Mouse (Mus musculus): Measurements from ENCODE around the gene Sprn.

The Sprn gene

DNA sequence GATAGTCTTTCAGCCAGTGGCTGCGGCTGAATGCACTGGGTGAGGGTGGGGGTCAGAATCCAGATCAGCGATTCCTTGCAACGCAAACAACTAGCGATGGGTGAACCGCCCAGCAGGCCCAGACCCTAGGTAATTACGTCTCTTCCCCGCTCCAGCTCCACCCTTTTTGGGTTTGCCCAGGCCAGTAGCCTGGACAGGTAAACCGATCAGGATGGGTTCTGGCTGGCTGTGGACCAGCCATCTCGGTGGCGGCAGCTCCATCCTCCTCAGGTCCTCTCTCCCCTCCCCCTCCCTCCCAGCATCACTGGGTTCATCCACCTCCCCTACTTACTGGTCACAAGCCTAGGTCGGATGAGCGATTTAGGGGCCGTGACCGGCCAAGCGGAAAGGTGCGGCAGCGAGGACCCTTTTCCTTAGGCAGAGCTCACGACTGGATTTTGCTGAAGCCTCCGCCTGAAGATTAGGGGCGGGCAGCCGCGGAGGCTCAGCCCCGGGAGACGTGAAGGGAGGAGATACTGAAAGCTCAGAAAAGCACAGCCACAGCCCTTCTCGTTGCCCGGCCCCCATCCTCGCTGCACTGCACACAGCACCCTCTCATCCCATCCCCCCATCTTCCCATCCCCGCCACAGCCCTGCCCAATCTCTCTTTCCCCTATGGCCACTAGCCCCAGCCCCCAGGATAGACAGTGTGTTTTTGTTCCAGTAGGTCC lies at the start of gene Sprn:
Gene Sprn (minus strand): TSS at position 660 of the 710 bp plus-strand sequence.
- no peak for DNase-seq (ENCODE audit: extremely low read depth, low read depth, low spot score)

DNA sequence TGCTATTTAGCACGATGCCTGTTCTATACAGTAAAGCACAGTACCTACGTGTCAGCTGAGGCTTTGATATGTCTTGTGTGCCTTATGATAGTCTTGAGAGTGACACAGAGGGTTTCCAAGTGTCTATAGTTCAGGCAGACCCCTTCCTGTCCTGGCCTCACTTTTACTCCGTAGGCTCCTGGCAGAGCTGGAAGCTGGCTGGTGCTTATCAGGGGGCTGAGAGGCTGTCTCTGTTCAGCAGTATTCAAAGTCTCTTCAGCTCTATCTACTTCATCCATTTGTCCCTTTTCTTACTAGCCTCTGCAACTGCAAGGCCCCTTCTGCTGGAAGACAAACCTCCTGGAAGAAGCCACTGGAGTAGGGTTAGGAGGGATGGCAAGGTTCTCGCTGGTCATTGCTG lies 46.4 kb upstream of the Sprn start:
- no peak for DNase-seq (ENCODE audit: extremely low read depth, low read depth, low spot score)

DNA sequence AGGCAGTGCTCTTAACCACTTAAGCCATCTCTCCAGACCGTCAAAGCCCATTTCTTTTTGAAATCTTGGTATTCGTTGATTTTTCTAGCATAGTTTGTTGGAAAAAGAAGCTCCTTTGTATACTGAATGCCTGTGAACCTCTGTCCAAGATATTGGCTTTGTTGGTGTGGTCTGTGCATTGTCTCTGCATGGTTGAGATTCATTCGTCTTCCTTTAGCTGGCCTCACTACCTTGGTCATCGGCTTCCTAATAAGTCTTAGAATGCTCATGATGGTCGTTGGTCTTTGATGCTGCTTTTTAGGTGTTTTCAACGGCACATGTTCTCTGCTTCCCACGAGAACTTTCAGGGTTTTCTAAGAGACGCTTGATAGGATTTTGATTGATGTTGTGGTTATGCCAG lies 41.3 kb upstream of the Sprn start:
- DNase-seq (ENCODE audit: extremely low read depth, low read depth, low spot score) = no peak

DNA sequence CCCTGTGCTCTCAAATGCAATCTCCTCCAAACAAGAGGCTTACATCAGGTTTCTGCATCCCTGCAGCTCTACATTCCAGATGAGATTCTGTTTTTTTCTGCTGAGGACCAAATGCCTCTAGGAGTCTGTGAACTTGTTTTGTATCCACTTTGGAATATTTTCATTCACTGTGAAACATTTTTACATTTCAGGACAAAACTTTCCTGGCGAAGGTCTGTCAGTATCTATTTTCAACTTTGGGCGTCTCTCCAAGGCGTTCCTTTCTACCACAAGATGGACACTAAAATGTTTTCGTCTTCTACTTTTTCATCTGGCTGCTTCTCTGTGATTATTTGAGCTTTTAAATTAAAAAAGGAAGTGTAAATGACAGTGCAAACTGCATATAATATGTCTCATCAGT lies 39.4 kb upstream of the Sprn start:
- DNase-seq (ENCODE audit: extremely low read depth, low read depth, low spot score) = no peak

DNA sequence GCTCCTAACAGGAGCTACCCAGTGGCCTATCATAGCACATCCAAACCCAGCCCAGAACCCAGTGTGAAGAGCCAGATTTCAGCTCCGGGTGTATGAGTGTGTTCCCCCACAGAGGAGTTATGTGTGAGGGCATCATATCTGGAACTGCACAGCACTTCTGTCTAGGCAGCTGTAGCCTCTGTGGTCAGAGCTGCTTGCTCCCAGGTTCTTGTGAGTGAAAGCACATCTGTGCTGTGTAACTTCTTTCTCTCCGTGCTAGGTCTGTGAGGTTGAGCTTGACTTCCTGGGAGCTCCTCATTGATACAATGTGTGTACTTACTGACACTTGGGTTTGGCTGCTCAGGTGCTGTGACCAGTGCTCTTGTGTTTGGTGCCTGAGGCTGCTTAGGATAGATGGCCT lies 38.2 kb upstream of the Sprn start:
- no peak for DNase-seq (ENCODE audit: extremely low read depth, low read depth, low spot score)

DNA sequence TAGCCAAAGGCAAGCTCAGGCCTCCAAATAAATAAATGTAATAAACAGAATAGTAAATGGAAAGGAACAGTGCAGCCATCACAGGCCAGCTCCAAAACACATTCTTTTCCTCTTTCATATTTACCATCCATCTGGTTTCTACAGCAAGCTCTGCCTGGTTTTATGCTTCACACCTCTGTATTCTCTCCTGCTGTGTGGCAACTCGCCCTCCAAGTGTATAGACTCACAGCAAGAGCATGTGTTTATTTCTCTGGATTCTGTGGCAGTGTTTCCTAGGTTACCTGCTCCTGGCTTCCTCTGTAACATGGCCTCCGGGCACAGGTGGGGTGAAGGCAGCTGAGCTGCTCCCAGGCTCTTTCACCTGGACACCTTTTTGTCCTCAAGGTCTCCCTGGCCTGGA lies 37.8 kb upstream of the Sprn start:
- no peak for DNase-seq (ENCODE audit: extremely low read depth, low read depth, low spot score)

DNA sequence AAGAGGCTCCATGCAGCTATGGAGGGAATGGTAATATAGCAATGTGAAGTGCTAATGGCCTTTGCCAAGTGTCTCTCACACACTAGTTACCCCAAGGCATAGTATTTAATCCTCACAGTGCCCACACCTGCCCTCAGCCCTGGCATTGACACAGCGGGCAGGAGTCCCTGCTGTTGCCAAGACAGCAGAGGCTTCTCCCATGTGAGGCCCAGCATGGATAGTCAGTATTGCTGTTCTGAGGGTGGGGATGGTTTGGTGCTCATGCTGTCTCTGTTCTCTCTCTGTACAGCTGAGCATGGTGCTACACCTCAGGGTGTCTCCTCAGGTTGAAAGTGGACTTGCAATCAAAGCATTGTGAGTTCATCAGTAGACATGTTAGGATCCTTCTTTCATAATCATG lies 35.8 kb upstream of the Sprn start:
- DNase-seq (ENCODE audit: extremely low read depth, low read depth, low spot score) = no peak

DNA sequence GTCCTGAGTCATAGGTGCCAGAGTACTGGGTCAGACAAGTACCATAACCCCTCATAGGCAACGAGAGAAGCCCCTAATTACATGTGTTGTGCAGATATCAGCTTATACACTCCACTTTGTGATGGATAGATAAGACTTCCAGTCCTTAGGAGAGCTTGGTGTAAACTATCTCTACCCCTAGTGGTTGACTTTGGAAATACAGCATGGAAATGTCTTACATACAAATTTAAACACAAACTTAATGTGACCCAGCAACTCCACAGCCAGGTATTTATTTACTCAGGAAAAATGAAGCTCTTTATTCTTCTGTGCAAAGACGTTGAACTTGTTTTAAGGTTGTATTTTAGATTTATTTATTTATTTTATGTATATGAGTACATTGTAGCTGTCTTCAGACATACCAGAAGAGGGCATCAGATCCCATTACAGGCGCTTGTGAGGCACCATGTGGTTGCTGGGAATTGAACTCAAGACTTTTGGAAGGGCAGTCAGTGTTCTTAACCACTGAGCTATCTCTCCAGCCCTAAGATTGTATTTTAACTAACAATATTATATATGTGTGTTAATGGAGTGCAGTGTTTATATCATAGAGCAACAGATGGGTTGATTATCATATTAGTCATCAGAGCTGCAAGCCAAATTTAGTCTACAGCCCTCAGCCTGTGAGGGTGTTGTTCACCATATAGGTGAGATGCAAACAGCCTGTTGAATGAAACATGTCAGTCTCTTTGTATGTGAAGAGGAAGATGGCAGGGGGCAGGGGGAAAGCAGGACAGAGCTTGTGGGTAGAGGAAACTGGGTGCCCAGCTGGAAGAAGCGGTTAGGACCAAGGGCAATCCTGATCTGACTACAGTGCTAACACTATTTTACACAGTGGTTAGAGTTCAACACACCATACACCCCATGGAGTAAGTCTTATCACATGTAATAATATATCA lies 34.0 kb upstream of the Sprn start:
- no peak for DNase-seq (ENCODE audit: extremely low read depth, low read depth, low spot score)

DNA sequence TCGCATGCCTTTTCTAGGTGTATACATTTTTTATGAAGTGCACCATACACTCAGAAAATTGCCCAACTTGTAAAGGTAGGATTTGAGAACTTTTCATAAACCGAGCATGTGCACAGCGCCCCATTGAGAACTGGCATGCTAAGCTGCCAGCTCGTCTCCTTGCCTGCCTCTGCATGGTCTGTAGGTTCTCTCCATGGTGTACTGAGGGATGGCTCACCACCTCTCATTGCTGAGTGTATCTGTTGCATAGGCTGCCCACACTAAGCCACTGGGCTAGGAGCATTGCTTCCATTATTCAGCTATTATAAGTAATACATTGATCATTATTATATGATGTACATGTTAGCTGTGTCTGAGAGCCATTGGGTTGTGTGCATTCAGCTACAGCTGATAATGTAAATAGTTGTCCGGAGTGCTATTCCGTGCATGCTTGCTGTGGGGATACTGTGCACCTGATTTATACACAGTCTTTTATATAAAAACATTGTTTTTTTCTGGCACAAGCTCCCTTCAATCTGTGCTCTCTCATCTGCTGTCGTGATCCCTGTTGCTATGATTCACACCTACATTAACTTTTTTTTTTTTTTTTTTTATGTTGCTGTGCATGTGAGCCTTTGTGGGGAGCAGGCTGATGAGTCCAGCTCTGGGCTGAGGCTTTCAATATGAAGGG lies 33.2 kb upstream of the Sprn start:
- no peak for DNase-seq (ENCODE audit: extremely low read depth, low read depth, low spot score)

DNA sequence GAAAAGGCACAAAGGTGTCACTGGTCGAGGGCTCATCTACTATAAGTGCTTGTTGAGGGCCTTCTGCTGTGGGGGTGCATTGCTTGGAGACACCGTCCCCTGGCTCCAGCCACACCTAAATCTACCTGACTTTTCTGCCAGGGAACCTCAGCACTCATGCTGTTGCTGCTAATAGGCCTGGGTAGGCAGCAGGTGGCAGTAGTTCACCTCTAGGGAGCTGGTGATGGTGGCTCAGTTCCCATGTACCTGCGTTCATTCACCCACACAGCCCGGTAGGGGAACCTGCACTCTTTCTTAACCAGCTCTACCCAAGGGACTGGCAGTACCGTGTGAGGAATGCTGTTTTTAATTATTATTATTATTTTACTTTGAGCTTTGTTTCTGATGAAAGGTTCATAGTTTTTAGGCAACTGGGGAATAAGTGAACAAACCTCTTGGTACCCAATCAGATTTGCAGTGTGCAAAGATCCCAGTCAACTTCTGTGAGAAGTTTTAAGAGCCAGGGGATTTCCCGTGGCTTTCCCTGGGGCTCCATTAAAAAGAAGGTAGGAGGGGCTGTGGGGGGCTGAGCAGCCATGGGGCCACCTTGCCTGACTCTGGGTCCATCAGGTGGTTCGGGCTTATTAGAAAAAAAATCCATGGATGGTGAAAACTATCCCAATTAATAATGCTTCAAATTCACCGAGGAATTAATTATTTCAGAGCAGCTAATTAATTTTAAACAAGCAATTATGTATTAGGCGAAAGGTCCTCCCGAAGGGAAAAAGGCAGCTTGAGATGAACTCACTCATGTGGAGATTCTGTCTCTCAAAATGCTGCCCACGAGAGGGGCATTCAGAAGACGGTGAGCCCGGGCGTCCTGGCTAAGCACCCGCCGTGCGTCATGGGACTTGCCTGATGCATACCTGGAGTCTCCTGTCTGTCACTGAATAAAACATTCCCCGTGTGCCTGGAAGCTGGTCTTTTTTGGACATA lies 32.3 kb upstream of the Sprn start:
- DNase-seq (ENCODE audit: extremely low read depth, low read depth, low spot score) = peak; percentile 19

DNA sequence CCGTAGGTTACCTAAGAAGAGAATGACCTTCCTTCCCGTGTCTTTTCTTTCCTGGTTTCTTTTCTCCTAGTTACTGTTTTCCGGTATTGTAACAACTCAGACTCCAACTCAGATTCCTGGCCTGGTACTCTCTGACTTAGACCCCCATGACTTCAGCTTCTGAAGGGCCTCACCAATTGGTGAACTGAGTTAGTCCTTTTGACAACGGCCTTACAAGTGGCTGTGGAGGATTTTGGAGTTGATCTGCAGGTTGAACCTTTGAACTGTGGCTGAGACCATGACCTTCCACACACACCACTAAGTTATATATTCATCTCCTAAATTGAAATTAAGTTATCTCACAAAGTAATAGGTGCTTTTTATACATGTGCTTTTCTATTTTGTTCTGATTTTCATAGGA lies 29.5 kb upstream of the Sprn start:
- DNase-seq (ENCODE audit: extremely low read depth, low read depth, low spot score) = no peak

DNA sequence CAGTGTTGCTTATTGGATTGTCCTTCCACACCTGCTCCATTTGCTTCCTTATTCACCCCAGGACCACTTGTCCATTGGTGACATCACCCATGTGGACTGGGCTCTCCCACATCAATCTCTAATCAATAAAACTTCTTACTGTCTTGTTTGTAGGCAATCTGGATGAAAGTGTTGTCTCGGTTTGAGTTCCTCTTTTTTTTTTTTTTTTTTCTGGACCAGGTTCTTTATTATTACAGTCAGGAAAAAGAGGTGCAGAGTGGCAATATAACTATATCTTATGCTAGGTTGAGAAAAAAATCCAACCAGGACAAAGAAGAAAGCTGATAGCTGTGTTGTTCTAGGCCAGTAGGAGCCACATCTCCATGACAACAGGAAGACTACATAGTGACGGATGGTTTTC lies 26.0 kb upstream of the Sprn start:
- no peak for DNase-seq (ENCODE audit: extremely low read depth, low read depth, low spot score)

DNA sequence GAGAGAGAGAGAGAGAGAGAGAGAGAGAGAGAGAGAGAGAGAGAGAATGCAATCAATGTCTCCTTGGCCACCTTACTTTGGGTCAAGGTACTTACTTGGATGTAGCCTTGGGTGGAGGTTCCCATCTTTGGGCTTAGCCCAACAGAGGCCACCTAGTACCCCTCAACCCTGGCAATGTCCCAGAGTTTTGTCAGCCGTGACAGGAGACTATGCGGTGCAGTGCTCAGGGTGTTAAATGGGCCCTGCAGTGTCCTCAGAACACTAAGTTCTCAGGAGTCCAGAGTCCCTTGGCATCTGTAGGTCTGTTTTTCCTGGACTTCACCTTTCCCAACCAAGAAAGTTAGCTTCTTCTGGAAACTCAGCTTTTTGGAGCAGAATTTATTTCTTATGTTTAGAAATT lies 24.5 kb upstream of the Sprn start:
- DNase-seq (ENCODE audit: extremely low read depth, low read depth, low spot score) = no peak

DNA sequence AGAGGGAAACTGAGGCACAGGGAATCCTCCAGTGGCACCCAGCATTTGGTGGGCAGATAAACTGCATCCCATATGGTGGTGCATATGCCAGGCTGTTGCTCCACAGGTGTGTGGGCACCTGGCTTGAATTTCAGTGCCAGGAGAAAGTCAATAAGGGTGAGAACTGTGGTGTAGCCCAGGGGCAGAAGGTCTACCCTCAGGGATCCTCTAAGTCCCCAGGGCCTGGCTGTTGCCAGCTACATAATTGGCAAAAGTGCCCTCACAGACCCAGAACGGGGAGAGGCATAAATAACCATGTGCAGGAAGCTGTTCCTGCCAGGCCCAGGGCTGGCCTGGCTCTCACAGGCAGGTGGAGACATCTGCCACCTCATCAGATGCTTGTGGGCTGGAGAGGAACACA lies 18.3 kb upstream of the Sprn start, which contains the start of gene Olfr523:
Gene Olfr523 (plus strand): TSS at position 282 of the 400 bp plus-strand sequence.
- no peak for DNase-seq (ENCODE audit: extremely low read depth, low read depth, low spot score)

DNA sequence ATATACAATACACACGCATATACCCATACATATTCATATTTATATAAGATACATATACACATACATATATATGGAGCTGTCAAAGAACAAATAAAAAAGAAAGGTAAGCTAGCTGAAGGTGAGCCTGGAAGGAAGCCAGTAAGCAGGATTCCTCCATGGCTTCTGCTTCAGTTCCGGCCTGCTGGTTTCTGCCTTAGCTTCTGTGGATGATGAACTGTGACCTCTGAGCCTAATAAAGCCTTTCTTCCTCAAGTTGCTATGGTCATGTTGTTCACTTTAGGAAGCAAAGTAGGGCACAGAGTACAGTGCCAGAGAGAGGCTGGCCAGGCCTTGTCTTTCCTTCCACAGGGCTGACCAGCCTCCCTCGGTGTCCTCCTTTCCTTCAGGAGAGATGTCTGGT lies 16.2 kb upstream of the Sprn start:
- DNase-seq (ENCODE audit: extremely low read depth, low read depth, low spot score) = no peak

DNA sequence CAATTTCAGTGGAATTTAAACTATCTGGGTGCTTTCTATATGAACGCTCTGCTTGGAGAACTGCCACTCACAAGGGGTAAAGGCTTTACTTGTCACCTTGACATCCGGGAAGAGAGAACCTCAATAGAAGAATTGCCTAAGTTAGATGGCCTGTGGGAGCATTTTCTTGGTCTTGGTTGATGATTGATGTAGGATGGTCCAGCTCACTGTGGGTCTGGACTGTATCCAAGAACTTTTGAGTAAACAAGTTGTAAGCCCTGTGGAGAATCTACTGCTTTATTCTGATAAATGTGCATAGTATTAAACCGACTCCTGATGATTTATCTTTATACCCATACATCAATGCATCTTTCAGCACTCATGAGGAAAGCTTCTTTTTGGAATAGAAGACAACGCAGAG lies 14.7 kb upstream of the Sprn start:
- no peak for DNase-seq (ENCODE audit: extremely low read depth, low read depth, low spot score)

DNA sequence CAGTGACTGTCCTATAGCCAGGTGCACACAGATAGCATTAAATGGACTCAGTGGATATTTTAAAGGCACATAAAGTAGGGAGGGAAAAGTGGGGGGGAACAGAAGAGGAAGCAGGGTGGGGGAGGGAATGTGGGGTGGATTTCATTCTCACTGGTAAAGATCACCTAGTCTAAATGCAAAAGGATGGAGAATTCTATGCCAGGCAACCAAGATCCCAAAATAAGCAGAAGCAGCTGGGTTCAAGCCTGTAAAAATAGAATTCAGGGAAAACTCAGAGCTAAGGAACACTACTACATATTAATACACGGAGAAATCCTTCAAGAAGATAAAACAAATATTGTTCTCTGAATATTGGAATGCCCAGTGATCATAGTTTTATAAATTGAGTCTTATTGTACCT lies 13.3 kb upstream of the Sprn start:
- DNase-seq (ENCODE audit: extremely low read depth, low read depth, low spot score) = no peak

DNA sequence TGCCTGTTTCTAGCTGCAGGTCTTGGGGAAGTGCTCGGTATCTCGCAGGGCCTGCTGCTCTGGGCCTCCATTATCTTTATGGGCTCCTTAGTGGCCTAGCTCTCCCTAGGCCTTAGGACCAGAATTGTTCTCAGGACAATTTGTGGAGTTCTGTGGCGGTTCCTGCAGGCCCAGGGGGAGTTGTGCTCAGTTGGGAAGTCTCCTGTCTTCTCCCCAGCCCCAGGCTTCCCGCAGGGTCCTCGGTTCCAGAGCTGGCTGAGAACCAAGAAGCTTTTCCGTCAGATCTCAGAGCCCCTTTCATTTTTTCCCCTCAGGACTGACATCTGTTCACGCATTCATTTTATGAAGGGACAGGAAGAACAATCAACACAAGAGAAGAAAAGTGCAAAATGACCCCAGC lies 10.0 kb upstream of the Sprn start, which contains the start of gene Olfr522:
Gene Olfr522 (minus strand): TSS at position 101 of the 400 bp plus-strand sequence.
- DNase-seq (ENCODE audit: extremely low read depth, low read depth, low spot score) = no peak

DNA sequence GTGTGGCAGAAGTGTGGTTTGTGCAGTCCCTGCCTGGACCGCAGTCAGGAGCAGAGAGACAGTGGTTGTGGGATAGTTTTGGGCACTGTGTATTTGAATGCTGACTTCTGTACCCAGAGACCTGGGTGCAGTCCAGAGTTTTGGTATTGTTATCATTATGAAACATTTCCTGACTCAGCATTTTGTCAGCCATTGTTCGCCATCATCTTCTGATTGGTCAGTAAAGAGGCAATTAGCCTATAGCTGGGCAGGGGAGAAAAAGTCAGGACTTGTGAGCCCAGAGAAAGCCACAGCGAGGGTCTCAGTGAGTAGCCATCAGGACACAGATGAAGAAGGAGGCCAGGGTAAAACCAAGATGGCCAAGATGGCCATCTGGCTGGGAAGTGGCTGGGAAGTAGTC lies 5.7 kb upstream of the Sprn start:
- DNase-seq (ENCODE audit: extremely low read depth, low read depth, low spot score) = no peak

DNA sequence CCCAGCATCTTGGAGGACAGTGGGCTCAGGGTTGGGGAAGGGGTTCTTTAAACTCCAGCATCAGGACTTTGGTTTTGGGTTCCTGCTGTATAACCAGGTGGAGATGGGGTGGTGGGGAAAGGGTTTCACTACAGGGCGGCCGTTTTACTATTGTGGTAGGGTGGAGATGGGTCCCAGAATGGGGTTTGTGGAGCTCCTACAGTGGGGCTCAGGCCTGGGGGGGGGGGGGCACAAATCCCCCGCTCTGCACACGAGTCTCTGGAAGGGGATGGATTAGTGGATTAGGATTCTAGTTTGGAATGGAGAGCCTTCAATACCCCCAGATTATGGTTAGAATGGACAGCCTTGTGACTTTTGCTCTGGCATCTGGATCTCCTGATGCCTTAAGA lies 854 bp downstream of the Sprn start:
- DNase-seq (ENCODE audit: extremely low read depth, low read depth, low spot score) = no peak

DNA sequence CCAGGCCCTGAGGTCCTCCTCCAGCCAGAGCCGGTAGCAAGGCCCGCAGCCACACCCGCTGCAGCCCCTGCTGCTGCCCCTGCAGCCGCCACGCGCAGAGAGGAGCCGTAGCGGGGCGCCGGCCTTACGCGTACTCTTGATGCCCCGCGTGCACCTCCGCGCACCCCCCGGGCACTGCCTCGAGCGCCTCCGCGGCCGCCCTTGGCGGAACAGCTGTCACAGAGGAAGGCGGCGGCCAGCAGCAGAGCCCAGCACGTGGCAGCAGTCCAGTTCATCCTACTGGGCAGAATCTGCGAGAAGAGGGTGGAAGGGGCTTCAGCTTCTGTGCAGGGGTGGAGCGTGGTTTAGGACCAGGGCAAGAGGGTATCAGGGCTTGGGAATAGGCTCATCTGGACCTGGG lies 1.3 kb downstream of the Sprn start:
- no peak for DNase-seq (ENCODE audit: extremely low read depth, low read depth, low spot score)

All from fat pad, adult 2 months (tissue).